Mouse (Mus musculus) right cerebral cortex, postnatal 4 days (tissue): Measurements from ENCODE around the gene Commd8.
"Not testable (repeated sequence)": the region's sequence is repeated elsewhere in the genome, so short reads cannot be mapped to it uniquely, and the experiment has no call there.

Experiments
- DNase-seq: peaks from one replicate; pipeline ENCODE4 v3.0.0-alpha.2; 2022

Gene Commd8

DNA sequence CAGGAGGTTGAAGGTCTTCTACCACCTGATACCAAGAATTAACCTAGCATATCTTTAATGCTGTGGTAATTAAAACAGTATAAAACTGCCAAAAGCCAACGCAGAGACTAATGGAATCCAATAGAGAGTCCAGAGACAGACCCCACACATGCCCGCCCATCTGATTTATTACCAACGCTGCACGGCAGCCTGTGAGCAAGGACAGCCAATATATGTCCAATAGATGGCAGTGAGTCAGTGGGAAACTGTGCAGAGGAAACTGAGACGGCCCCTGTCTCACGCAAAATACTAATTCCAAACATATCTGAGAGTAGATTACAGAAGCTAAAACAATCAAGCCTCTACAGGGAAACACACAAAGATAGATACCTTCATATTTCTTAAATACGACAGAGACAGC is 3.6 kb downstream of the Commd8 start:
- no peak for DNase-seq

DNA sequence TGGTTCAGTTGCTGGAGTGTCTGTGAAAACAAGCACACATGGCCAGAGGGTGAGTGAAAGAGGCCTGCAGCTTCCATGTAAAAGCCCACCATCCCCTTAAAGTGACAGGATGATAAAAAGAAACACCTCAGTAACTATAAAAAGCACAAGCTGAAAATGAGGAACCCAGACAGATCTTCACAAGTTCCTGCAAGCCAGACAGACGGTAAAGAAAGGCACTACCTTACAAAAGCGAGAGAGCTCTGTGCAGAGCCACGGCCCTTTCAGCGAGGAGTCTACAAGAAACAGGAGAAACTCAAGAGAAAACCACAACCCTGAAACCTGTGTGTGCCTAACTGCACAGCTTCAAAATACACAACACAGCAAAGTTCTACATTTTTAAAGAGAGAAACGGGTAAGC is 5.1 kb downstream of the Commd8 start:
- no peak for DNase-seq

GRCm38 (mm10) chr5:72160781-72161485 is 7.1 kb downstream of the Commd8 start:
- DNase-seq = no peak

DNA sequence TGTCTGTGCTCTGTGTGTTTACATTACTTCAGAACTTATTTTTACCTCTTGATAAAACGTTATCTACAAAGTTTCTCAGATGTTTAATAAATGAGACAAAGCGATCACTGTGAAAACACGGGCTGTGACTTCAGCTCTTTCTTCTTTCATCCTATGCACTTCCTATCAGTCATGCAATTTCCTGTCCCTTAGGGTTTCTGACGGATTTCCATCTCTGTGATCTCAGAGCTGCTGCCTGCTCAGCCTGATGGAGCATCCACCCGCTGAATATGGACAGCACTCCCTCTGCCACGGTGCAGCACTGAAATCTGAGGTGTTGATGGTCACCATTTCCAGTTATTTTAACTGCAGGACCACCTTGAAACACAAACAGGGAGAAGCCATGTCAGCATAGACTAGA is 8.5 kb downstream of the Commd8 start:
- DNase-seq = no peak

- DNase-seq = no peak
Measured at GRCm38 (mm10) chr5:72158667-72159066, 9.3 kb downstream of the Commd8 start.

DNA sequence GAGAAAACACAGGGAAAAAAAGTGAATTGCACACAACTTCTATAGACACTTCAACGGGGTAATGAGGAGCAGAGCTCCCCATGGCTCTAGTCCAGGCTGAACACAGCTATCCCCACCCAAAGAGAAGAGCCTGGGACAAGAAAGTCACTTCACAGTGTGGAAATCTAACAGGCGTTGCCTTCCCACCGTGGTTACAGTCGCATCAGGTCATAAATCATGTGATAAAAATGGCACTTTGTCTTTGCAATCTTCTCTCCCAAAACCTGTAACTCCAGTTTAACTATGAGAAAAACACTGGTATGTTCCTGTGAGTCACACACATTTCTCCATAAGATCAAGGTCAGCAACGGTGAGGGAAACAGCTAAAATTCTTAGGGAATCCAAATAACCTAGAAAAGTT is 11.4 kb downstream of the Commd8 start:
- DNase-seq = no peak

DNA sequence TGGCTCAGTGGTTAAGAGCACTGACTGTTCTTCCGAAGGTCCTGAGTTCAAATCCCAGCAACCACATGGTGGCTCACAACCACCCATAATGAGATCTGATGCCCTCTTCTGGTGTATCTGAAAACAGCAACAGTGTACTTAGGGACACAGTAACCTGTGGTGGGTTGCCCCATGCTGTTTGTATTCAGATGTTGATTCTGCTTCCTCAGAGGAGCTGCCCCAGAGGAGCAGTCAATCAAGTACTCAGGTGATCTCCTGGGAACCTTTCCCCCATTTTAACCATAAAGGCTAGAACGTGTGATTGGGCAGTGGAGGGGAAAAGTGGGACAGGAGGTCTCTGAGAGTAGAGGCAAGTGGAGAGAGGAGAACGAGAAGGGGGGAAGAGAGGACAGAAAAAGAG is 12.3 kb downstream of the Commd8 start:
- DNase-seq = not testable (repeated sequence)

- no peak for DNase-seq
Measured at GRCm38 (mm10) chr5:72150870-72151269, 17.1 kb downstream of the Commd8 start.

- DNase-seq = no peak
Measured at GRCm38 (mm10) chr5:72148679-72149078, 19.3 kb downstream of the Commd8 start.

DNA sequence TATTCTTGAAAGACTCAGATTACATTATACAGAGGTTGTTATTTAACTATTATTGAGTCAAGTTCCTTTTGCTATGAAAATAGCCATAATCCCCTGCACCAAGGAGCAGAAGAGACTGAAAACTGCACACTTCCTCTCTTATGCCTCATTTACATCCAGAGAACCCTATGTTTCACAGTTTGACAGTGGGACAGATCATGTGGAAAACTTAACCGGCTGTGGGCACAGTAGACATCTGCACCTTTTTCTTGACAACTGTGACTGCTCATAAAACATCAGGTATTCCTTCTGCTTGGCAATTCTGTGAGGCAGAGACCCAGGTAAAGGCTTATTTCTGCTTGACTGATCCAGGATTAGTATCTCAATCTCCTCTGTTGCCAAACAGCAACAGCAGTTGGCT is 28.4 kb downstream of the Commd8 start:
- DNase-seq = no peak

DNA sequence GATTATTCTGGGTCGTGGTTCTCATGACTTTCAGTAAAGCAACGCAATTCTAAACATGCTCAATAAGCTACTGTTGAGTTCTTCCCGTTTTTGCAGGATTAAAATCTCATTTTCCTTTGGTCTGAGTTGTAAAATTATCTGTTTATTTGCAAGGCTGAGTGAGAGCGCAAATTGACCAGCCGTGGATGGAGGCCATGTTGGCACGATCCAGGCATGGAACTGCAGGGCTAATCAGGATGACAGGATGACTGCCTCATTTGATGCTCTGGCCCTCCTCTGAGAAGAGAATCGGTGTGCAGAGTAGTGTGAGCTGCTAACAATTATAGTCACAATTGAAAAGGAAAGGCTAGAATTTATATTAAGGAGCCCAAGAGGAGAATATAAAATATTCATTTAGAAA is 29.7 kb downstream of the Commd8 start:
- DNase-seq = no peak

- DNase-seq = no peak
Measured at GRCm38 (mm10) chr5:72133906-72134305, 34.1 kb downstream of the Commd8 start.

- no peak for DNase-seq
Measured at GRCm38 (mm10) chr5:72126681-72127080, 41.3 kb downstream of the Commd8 start.

- no peak for DNase-seq
Measured at GRCm38 (mm10) chr5:72122414-72123037, 45.5 kb downstream of the Commd8 start.
